Mouse (Mus musculus) spleen, adult 2 months (tissue): Measurements from ENCODE around the gene Atraid. TPM values are rescaled to one million over a fixed set of nuclear protein-coding genes. Genes with fewer than 3 reads are reported as not detected.
"Not testable (repeated sequence)": the region's sequence is repeated elsewhere in the genome, so short reads cannot be mapped to it uniquely, and the experiment has no call there.

ENCODE experiments used
- DNase-seq, 2 experiments: peaks; one replicate each; pipeline versions ENCODE4 v3.0.0 to v3.0.0-alpha.2; 2012 to 2021; ENCODE audit warnings: low spot score in 2 of 2, low read depth in 1 of 2
- H3K27ac ChIP-seq: fragments of 200-500 bp; 2 replicates; pipeline ENCODE4 v1.5.1; 2012; ENCODE audit warnings: low read length, inconsistent platforms; ENCODE audit not compliant: insufficient read depth
- H3K27me3 ChIP-seq: fragments of 200-500 bp; 2 replicates; pipeline ENCODE4 v1.6.1; 2012; ENCODE audit warnings: mild to moderate bottlenecking, moderate library complexity, low read length, inconsistent platforms; ENCODE audit not compliant: control insufficient read depth, insufficient read depth
- H3K36me3 ChIP-seq: fragments of 200-500 bp; 2 replicates; pipeline ENCODE4 v1.6.1; 2012; ENCODE audit warnings: mild to moderate bottlenecking, low read length, inconsistent platforms; ENCODE audit not compliant: control insufficient read depth, insufficient read depth
- H3K4me1 ChIP-seq: fragments of 200-500 bp; 2 replicates; pipeline ENCODE4 v1.6.1; 2011; ENCODE audit warnings: inconsistent platforms; ENCODE audit not compliant: control insufficient read depth, insufficient read depth, insufficient read length
- H3K4me3 ChIP-seq: fragments of 200-500 bp; 2 replicates; pipeline ENCODE4 v1.5.1; 2011; ENCODE audit warnings: mild to moderate bottlenecking, inconsistent platforms; ENCODE audit not compliant: insufficient read depth, insufficient read length; ENCODE audit errors: extremely low read depth
- CTCF ChIP-seq: fragments of 200-500 bp; IDR thresholded peaks from 2 replicates; pipeline ENCODE4 v1.5.1; 2011; ENCODE audit warnings: mild to moderate bottlenecking, inconsistent platforms; ENCODE audit not compliant: insufficient read depth, insufficient read length, insufficient replicate concordance; ENCODE audit errors: extremely low read depth
- POLR2A ChIP-seq: fragments of 200-500 bp; IDR thresholded peaks from 2 replicates; pipeline ENCODE4 v1.6.1; 2011; ENCODE audit warnings: low read depth, low read length, inconsistent platforms
- WGBS: fragments of 180-500 bp; shearing (Covaris S2); methylation state at CpG from one replicate; pipeline ENCODE4 v1.1.7; 2018; 5-methylcytosine and 5-hydroxymethylcytosine counted together
- polyA plus RNA-seq: library from polyadenylated mRNA; depleted of rRNA; stranded (reverse); fragments of >200 nt; gene quantifications from 2 replicates; pipeline ENCODE4 v1.2.3, GENCODE M21; 2012

Gene Atraid
- polyA plus RNA-seq, 1 experiment, result 53.5 TPM

DNA sequence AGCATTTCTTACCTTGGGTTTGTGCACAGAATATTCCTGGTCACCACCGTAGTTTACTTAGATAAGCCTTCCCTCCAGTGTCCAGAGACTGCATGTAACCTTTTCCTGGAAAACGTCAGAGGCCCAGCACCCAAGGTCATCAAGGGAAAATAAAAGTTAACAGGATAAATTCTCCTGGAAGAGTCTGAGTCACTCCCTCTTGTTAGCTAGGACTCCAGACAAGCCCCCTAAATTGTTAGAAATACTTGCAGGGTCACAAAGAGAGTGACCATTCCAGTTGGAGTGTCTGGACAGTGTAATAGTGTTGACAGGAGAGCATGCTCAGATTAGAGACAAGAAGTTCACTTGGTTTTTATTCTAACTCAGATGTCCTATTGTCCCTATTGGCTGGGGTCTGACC is 32.2 kb upstream of the Atraid start:
- no peaks in the 10 kb centered on the region for H3K27me3 ChIP-seq
- TF ChIP-seq CTCF (no peak), POLR2A (no peak)
- H3K4me3 ChIP-seq, result no peak overlapping the region
- no peaks in the 10 kb centered on the region for H3K4me1 ChIP-seq
- H3K27ac ChIP-seq, result no peak overlapping the region
- no peak for DNase-seq
- no peaks in the 10 kb centered on the region for H3K36me3 ChIP-seq
- 79% methylated on average over 2 of the region's 2 CpGs for WGBS

DNA sequence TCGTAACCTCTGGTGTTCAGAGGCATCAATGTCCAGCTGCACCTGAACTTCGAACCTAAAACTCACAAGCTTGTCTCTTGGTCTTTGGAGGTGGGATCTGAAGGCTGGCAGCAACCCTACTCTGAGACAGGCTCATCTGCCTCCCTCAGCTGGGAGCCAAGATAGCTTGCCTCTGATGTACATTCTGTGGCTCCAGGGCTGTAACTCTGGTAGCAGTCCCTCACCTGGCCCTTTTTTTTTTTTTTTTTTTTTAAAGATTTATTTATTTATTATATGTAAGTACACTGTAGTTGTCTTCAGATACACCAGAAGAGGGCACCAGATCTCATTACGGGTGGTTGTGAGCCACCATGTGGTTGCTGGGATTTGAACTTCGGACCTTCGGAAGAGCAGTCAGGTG is 26.3 kb upstream of the Atraid start:
- not testable (repeated sequence) for H3K4me1 ChIP-seq, DNase-seq, H3K27ac ChIP-seq, H3K4me3 ChIP-seq, H3K36me3 ChIP-seq, H3K27me3 ChIP-seq
- WGBS, result 78% methylated on average over 5 of the region's 5 CpGs

DNA sequence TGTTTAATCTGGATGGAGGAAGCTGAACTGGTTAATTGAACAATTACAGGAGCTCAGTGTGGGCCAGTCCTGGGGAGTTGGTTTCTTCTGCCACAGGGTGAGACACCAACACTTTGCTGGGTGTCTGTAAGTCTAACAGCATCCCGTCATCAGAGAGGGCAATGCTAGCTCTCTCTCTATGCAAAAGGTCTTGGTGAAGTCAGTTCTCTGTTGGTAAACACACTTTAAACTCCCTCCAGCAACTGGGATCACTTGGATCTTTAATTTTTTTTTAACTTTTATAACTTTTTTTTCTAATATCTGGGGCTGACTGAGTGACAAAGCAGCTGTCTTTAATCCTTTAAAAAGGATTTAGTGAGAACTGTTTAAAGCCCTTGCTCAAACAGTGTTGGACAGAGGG is 25.4 kb upstream of the Atraid start:
- H3K4me3 ChIP-seq, result no peak overlapping the region
- WGBS, result 89% methylated on average over 1 of the region's 1 CpGs
- no peak for DNase-seq
- no peaks in the 10 kb centered on the region for H3K36me3 ChIP-seq
- TF ChIP-seq POLR2A, result no peak
- TF ChIP-seq CTCF, result no peak
- no peaks in the 10 kb centered on the region for H3K27me3 ChIP-seq
- no peaks in the 10 kb centered on the region for H3K4me1 ChIP-seq
- H3K27ac ChIP-seq, result no peak overlapping the region

DNA sequence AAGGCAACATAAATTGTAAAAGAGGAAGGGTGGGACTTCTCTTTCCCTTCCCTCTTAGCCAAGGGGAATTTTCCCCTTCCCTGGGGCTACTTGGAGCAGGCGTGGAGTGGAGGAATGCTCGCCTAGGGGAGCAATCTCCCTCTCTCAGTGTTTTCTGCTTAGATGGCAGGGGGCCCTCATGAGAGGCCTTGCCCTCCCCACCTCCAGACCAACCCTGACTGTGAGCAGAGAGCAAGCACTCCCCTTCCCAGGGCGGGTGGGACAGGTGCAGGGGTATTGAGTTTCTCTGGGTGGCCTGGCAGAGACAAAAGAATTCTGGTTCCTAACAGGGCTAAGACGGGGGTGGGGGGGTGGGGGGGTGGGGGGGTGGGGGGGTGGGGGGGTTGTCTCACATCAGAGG is 24.9 kb upstream of the Atraid start:
- Histone ChIP-seq H3K27ac (no peak overlapping the region), H3K4me3 (no peak overlapping the region), H3K27me3 (no peaks in the 10 kb centered on the region), H3K36me3 (no peaks in the 10 kb centered on the region), H3K4me1 (no peaks in the 10 kb centered on the region)
- no peak for DNase-seq
- 54% methylated on average over 4 of the region's 4 CpGs for WGBS
- no peak for TF ChIP-seq POLR2A
- TF ChIP-seq CTCF, result no peak

DNA sequence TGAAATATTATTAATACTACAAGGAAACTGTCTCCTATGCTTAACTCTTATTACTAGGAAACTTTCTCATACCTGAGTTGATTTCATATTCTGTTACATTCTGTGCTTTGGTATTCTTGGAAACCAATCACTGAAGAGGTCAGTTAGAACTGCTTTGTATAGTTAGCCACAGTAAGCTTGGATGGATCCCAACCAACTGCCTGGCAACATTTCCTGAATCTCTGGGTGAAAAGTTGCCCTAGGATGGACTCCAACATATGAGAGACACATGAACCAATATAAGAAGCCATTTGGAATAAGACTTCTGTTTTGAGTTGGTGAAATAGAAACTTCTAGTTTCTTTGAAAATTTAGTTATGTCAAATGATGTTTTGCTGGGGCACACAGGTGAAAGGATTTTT is 23.5 kb upstream of the Atraid start:
- Histone ChIP-seq H3K36me3 (no peaks in the 10 kb centered on the region), H3K27ac (no peak overlapping the region), H3K4me3 (no peak overlapping the region), H3K27me3 (no peaks in the 10 kb centered on the region), H3K4me1 (no peaks in the 10 kb centered on the region)
- TF ChIP-seq CTCF (no peak), POLR2A (no peak)
- DNase-seq, result no peak

DNA sequence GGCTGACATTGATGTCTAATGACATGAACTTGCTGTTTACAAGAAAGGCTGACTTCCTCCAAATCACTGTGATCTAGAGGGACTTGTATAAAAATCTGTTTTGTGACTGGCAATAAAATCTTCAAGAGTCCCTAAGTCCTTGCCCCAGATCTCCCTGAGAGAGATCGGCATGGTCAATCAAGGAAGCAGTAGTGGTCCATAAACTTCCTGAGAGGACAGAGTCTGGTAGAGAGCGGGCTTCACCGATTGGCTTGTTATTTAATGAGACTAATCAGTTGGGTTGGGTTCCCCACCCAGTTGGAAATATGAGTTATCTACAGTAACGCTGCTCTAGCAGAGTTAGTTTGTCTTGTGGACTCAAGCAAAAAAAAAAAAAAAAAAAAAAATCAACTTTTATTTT is 17.2 kb upstream of the Atraid start:
- Histone ChIP-seq H3K36me3 (no peaks in the 10 kb centered on the region), H3K27me3 (no peaks in the 10 kb centered on the region), H3K4me3 (no peak overlapping the region), H3K27ac (no peak overlapping the region), H3K4me1 (no peaks in the 10 kb centered on the region)
- 80% methylated on average over 4 of the region's 4 CpGs for WGBS
- TF ChIP-seq CTCF, result no peak
- no peak for DNase-seq

DNA sequence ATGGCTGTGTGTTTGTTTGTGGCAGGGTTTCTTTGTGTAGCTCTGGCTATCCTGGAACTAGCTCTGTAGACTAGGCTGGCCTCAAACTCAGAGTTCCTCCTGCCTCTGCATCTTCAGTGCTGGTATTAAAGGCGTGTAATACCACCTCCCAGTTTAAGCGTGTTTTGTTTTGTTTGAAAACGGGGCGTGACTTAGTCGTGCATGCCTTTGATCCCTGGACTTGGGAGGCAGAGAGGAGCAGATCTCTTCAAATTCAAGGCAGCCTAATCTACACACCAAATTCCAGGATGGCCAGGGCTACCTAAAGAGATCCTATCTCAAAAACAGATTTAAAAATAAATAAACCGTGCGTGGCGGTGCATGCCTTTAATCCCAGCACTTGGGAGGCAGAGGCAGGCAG is 16.6 kb upstream of the Atraid start:
- DNase-seq, result no peak
- 92% methylated on average over 8 of the region's 8 CpGs for WGBS

More for the DNA sequence above, 16.6 kb upstream of the Atraid start:
- TF ChIP-seq CTCF, result no peak
- TF ChIP-seq POLR2A, result no peak
- no peaks in the 10 kb centered on the region; the same call in 1 of the 2 replicates for H3K36me3 ChIP-seq
- H3K4me1 ChIP-seq, result no peaks in the 10 kb centered on the region
- H3K27ac ChIP-seq, result no peak overlapping the region
- no peaks in the 10 kb centered on the region for H3K27me3 ChIP-seq
- no peak overlapping the region for H3K4me3 ChIP-seq
